Mouse (Mus musculus) induced T-regulatory cell, adult 2 months (primary cell): ENCODE results near the gene B020031M17Rik.
"Not testable (repeated sequence)": the region's sequence is repeated elsewhere in the genome, so short reads cannot be mapped to it uniquely, and the experiment has no call there.

ENCODE experiments used
- DNase-seq: peaks from one replicate; pipeline ENCODE4 v3.0.0-alpha.2; 2012; ENCODE audit warnings: low read depth

The B020031M17Rik gene

GRCm38 (mm10) chr13:119950706-119951105 is at the start of gene B020031M17Rik:
B020031M17Rik (minus strand) TSS chr13:119950806.
- DNase-seq, result not testable (repeated sequence)

DNA sequence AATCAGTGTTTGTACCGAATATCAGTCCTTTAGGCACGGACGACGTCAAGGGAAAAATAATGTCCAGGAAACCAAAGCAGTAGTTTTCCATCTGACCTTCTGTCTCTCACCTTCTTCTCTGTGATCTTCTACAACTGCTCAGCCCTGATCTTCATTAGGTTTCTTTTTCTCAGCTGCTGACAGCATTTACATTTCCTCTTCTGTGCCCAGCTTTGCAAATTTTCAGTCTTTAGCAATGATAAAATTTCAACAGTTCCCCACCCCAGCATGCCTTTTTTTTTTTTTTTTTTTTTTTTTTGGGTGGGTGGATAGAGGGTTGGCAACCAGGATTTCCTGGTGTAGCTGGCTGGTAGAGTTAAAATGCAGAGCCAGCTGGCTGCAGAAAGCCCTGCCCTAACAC is 48.6 kb upstream of the B020031M17Rik start:
- DNase-seq, result not testable (repeated sequence)

- not testable (repeated sequence) for DNase-seq
Observed at GRCm38 (mm10) chr13:119998442-119999086, 48.0 kb upstream of the B020031M17Rik start.

DNA sequence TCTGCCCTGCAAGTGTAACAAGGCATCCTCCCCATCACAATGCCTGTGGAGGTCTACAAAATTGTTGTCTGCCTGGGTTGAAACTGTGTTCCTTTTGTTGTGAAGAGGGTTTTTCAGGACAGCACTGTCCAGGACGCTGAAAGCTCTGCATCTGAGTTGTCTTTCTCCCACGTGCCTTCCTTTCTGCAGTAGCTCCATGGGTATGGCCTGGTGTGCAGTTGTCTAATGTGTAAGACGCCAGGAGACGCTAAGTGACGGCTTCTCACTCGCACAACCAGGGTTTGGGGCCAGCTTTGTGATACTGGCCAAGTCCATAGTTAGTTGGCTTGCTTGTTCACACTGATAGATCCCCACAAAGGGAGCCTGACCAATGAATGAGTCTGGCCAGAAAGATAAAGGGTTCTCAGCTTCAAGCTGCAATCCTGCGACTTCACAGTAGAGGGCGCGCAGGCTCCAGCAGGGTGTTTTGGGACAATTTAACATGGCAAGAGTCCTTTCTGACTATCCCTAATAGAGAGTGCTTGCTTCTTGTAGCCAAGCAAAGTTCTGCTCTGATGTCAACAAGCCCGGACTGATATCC is 41.4 kb upstream of the B020031M17Rik start:
- not testable (repeated sequence) for DNase-seq

GRCm38 (mm10) chr13:119991264-119991663 is 40.7 kb upstream of the B020031M17Rik start:
- DNase-seq, result not testable (repeated sequence)

DNA sequence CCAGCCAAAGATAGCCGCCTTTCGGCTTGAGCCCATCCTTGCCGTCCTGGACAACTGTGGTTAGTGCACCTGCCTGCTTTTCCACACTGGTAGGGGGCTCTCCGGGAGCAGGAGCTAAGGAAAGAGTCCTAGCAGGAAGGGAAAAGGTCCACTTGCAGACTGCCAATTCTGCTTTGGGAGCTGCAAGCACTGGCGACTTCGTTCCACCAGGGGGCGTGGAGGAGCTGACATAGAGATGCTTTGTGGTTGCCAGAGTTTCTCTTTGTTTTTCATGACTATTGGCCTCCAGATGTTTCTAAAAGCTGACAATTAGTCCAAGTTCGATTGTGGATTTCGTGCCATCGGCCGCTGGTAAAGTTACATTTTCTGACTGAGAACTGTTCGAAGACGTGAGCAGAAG is 18.6 kb upstream of the B020031M17Rik start:
- not testable (repeated sequence) for DNase-seq

GRCm38 (mm10) chr13:119968193-119968592 is 17.6 kb upstream of the B020031M17Rik start:
- not testable (repeated sequence) for DNase-seq

DNA sequence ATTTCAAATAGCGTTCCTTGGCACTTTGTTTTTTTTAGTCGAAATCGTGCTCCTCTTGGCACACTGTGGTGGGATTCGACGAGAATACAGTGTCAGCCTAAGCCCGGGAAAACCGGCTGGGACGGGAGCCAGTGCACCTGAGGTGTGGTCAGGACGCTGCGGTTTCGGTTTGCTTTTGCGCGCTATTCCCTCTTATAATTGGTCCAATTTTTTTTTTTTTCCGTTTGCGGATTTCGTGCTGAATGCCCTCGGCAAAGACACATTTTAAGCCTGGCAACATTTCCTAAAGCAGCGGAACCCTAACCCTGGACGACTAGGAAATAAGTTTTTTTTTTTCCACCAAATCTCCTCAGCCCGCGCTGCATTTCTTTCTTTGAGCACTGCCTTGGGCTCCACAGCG is 15.4 kb upstream of the B020031M17Rik start:
- peak; percentile 11 for DNase-seq

DNA sequence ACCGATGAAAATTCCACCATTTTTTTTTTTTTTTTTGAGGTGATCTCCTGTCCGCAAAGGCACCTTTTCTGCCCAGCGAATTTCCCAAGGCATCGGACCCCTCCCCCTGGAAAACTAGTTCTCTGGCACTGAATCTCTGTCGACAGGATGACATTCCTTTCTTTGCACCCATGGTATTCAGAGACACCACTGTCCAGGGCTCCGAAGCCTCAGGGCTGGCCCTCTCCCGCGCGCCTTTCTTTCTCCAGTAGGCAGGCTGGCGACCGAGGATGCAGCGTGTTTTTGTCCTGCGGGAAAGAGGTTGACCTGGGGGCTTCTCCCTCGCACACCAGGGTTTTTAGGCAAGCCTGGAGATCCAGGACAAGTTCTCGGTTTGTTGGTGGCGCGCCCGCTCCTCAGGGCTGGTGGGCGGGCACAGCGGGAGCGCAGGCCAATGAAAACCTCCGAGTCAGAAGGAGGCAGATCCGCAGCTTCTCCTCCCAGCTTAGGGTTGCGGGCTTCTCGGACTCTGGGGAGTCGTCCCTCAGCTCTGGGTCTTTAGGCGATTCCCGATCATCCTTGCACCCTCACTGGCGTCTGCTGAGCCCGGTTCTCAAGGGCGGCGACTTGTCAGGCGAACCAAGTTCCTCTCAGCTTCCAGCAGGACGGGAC is 14.8 kb upstream of the B020031M17Rik start:
- DNase-seq, result not testable (repeated sequence)

GRCm38 (mm10) chr13:119962856-119963255 is 12.2 kb upstream of the B020031M17Rik start:
- DNase-seq, result not testable (repeated sequence)

DNA sequence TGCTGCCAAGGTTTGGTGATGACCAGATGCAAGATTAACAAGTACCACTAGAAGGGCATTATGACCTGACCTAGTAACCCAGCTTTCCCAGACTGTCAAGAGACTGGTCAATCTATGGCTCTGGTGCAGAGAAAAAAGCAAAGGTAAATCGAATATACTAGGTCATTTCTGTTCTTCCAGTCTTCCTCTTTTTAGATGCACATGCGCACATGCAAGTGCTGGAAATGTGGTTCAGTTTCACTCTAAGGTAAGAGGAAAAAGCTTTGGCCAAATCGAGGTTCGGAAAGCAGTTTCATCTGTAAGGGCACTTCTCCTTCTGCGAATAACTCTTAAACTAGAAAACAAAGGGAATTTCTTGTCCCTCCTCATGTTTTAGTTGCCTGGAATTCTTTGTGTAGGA is 5.0 kb upstream of the B020031M17Rik start:
- not testable (repeated sequence) for DNase-seq

GRCm38 (mm10) chr13:119955089-119955488 is 4.5 kb upstream of the B020031M17Rik start:
- not testable (repeated sequence) for DNase-seq

DNA sequence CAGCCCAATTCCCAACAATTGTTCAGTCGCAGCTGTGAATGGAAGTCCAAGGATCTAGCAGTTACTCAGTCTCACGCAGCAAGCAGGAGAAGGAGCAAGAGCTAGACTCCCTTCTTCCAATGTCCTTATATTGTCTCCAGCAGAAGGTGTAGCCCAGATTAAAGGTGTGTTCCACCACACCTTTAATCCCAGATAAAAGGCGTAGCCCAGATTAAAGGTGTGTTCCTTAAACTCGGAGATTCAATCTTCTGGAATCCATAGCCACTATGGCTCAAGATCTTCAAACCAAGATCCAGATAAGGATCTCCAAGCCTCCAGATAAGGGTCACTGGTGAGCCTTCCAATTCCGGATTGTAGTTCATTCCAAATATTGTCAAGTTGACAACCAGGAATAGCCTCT is 21.4 kb downstream of the B020031M17Rik start, which contains the start of gene Gm21761:
TSS of gene Gm21761 (minus strand) at position 101 of the 400 bp plus-strand sequence.
- not testable (repeated sequence) for DNase-seq

DNA sequence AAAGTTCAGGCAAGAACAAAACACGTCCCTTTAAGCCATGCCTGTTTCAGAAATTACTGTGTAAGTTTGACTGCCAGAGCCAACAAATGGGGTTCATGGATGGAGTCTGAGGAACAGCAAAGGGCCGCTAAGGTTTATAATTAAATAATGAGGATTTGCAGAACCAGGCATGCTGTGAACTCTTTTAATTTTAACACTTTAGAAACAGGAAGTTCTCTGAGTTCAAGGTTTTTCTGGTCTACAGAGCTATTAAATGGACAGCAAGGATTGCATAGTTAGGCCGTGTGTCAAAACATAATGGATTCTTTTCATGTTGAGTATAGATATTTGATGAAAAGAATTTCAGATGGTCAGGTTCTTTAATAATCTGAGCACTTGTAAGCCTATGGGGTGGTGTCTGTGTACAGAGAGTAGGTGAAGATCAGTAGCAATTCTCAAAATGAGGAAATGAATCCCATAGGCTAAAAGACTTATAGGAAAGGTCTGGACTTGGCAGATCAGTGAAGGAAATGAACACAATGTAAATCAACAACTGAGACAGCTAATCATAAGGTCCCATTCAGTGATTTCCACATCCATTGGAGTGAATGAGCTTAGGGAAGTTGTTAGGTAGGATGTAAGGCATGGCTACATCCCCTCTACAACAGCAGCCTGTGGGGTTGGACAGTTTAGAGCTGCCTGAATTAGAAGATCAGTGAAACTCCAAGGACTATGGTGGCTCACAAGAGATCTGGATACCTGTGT is 25.8 kb downstream of the B020031M17Rik start:
- DNase-seq, result not testable (repeated sequence)

DNA sequence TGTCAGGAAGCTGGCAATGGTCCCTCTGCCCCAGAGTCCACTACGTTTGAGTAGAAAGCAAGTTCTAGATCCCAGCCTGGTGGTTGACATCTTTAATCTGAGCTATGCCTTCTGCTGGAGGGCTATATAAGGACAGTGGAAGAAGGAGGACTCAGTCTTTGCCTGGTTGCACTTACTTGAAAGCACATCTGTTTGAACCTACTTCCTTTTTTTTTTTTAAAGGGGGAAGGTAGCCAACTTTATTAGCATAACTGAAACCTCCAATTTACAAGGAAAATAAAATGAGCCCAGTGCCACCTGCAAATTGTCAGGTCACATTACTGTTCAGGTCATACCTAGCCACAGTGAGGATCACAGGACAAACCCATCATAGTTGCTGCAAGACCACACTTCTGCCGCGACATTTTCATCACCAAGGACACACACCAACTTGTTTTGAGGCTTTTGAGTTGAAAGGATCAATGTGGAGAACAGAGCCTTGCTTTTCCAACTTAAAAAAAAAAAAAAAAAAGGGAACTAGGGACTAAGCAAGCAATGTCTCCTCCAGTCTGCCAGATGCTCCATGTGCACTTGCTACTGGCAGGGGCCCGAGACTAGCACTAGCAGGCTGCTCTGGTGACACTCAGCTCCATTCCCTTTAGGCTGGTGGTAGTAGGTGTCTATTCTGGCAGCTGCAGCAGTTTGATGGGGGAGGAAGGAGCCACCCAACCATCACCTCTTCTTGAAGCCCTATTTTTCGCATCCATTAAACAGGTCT is 33.5 kb downstream of the B020031M17Rik start:
- not testable (repeated sequence) for DNase-seq

DNA sequence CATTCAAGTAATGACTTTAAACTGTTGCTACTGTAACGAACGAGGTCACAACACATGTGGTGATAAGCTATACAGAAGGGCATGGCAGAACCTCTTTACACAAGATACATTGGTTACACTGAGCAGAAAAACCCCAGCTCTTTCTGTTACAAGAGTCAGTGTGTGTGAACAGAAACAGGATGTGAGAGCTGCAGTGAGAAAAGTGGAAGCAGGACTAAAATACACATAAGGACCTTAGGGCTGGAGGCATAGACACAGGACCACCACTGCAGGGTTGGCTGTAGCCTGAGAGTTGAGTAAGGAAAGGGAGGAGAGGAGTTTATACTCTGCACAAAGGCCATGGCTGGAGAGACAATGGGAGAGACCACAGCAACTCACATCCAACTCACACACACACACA is 34.2 kb downstream of the B020031M17Rik start:
- not testable (repeated sequence) for DNase-seq
